Mouse (Mus musculus) intestine, embryonic 15.5 days (tissue): ENCODE measurements around the gene Usp20. TPM values are rescaled to one million over a fixed set of nuclear protein-coding genes. Genes with fewer than 3 reads are reported as not detected.
"Not testable (repeated sequence)": the region's sequence is repeated elsewhere in the genome, so short reads cannot be mapped to it uniquely, and the experiment has no call there.

ENCODE experiments used
- ATAC-seq: fragments of 200-750 bp; cut with Nextera tagmentation; 2 replicates; pipeline ENCODE4 v1.8.0; 2017; ENCODE audit warnings: moderate TSS enrichment, moderate library complexity
- H3K27ac ChIP-seq: fragments of 300-500 bp; sonication (generic); 2 replicates; pipeline ENCODE4 v1.5.1; 2015; ENCODE audit warnings: mild to moderate bottlenecking, inconsistent platforms
- H3K27me3 ChIP-seq: fragments of 300-500 bp; sonication (generic); replicated peaks from 2 replicates; pipeline ENCODE4 v1.6.1; 2015; ENCODE audit warnings: inconsistent platforms
- H3K36me3 ChIP-seq: fragments of 300-500 bp; sonication (generic); 2 replicates; pipeline ENCODE4 v1.6.1; 2015; ENCODE audit warnings: inconsistent platforms
- H3K4me1 ChIP-seq: fragments of 300-500 bp; sonication (generic); replicated peaks from 2 replicates; pipeline ENCODE4 v1.6.1; 2015; ENCODE audit warnings: inconsistent platforms
- H3K4me2 ChIP-seq: fragments of 300-500 bp; sonication (generic); replicated peaks from 2 replicates; pipeline ENCODE4 v1.6.1; 2015; ENCODE audit warnings: mild to moderate bottlenecking, inconsistent platforms
- H3K4me3 ChIP-seq: fragments of 300-500 bp; sonication (generic); replicated peaks from 2 replicates; pipeline ENCODE4 v1.5.1; 2015; ENCODE audit warnings: inconsistent platforms
- H3K9ac ChIP-seq: fragments of 300-500 bp; sonication (generic); 2 replicates; pipeline ENCODE4 v1.6.1; 2015; ENCODE audit warnings: inconsistent platforms
- H3K9me3 ChIP-seq: fragments of 300-500 bp; sonication (generic); 2 replicates; pipeline ENCODE4 v1.6.1; 2016; ENCODE audit warnings: inconsistent platforms
- WGBS: fragments of 180-500 bp; shearing (Covaris S2); methylation state at CpG from one replicate; pipeline ENCODE4 v1.1.7; 2015; 5-methylcytosine and 5-hydroxymethylcytosine counted together
- polyA plus RNA-seq: library from polyadenylated mRNA; unstranded; fragments of >200 nt; fragmentation: Nextera tagmentation; extraction: Ambion mirVana; gene quantifications from 2 replicates; pipeline ENCODE4 v1.2.1, GENCODE M21; 2015

The Usp20 gene
- polyA plus RNA-seq: 11.9 and 15.2 TPM in 2 replicates

DNA sequence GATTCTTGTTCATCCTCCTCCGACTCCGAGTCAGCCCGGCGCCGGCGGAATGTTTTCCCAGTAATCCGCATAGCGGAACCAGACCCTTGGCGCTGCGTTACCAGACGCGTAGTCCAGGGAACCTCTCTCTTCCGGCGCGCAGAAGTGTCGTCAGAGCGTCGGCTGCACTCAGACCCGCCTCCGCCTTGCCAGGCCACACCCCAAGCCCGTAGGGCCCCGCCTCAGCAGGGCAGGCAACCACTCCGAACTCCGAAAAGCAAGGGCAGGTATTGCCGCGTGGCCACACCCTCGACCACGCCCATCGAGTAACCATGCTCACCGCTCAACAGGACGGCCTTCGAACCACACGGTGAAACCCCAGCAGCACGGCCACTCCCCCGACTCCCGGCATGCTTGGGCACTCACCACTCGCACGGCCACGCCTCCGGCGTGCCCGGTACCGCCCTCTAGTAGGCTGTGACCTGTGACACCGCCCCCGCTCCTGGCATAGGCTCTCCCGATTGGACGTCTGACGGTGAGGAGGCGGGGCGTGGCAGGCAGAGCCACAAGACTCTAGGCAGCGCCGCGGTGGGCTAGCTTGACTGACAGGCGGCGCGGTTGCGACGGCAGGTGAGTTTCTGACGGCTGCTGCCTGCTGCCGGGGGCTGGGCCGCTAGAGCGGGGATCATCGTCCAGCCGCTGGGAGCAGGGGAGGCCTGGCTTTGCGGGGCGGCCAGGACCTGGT is at the start of gene Usp20, which contains the start of gene BC005624:
Gene Usp20 (plus strand): TSS at position 490 of the 724 bp plus-strand sequence.
Gene BC005624 (minus strand): TSS at position 412 of the 724 bp plus-strand sequence.
- WGBS: under 1% methylated on average over 66 of the region's 66 CpGs
- peak; percentile 98 for ATAC-seq
- Histone ChIP-seq H3K9me3 (no peaks in the 10 kb centered on the region), H3K27me3 (no peaks in the 10 kb centered on the region), H3K27ac (no peak within 1 kb of the TSS; the same call in 1 of the 2 replicates), H3K4me3 (peak within 1 kb of the TSS; percentile 74), H3K9ac (peak within 1 kb of the TSS; percentile 65), H3K4me2 (peak within 1 kb of the TSS; percentile 75), H3K36me3 (peaks cover 7% of the 10 kb centered on the region), H3K4me1 (peaks cover 27% of the 10 kb centered on the region)

DNA sequence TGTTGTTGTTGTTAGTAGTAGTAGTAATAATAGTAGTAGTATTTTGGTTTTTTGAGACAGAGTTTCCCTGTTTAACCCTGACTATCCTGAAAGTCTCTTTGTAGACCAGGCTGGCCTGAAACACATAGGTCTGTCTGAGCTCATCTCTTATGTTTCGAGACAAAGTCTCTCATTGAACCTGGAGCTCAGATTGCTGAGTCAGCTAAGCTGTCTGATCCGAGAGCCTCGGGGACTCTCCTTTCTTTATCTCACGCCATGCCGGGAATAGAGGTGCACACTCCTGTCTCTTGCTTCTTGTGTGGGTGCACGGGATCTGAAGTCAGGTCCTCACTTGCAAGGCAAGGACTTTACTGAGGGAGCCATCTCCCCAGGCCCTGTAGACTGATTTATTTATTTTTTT is 49.0 kb upstream of the Usp20 start:
- Histone ChIP-seq H3K9me3 (no peaks in the 10 kb centered on the region), H3K4me3 (no peak overlapping the region), H3K27ac (no peak overlapping the region), H3K36me3 (no peaks in the 10 kb centered on the region), H3K4me2 (no peak overlapping the region), H3K4me1 (peaks cover 12% of the 10 kb centered on the region), H3K9ac (no peak overlapping the region), H3K27me3 (no peaks in the 10 kb centered on the region)
- WGBS: 74% methylated on average over 6 of the region's 6 CpGs
- no peak for ATAC-seq

DNA sequence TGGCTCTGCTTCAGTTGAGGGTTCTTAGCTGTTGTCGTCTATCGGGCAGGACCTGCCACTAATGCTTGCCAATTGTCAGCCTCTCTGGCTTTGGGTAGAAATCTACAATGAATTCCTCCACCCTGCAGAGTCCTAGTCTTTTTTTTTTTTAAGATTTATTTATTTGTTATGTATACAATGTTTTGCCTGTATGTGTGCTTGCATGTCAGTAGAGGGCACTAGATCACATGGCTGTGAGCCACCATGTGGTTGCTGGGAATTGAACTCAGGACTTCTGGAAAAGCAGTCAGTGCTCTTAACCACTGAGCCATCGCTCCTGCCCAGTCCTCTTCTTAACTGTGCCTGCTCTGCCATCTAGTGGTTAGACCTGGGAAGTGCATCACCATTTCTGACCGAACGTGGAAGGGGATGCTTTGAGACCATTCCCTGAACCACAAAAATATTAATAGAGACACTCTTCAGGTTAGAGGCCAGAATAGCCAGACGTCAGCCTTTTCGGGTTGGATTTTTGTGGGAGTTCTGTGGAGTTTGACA is 48.1 kb upstream of the Usp20 start:
- Histone ChIP-seq H3K27me3 (no peaks in the 10 kb centered on the region), H3K9me3 (no peaks in the 10 kb centered on the region), H3K4me3 (no peak overlapping the region), H3K36me3 (no peaks in the 10 kb centered on the region), H3K4me1 (peaks cover 9% of the 10 kb centered on the region), H3K4me2 (no peak overlapping the region), H3K9ac (no peak overlapping the region), H3K27ac (no peak overlapping the region)
- WGBS: 21% methylated on average over 7 of the region's 7 CpGs
- 0 out of 2 replicates have a peak, but pooled peaks have one; percentile 9 for ATAC-seq

DNA sequence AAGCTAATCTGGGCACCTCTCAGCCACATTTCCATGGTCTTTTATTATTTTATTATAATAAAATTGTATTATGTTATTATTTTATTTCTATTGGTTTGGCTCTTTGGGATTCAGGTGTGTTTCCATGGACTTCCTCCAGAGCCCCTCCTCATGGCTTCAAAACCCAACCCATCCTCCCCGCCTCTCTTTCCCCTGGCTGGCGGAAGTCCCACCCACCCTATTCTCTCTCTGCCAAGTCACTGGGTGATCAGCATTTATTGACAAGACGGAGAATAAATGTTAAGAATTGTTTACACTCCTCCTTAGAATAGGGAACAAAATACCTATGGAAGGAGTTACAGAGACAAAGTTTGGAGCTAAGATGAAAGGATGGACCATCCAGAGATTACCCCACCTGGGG is 45.3 kb upstream of the Usp20 start:
- Histone ChIP-seq H3K9me3 (no peaks in the 10 kb centered on the region), H3K9ac (no peak overlapping the region), H3K4me3 (no peak overlapping the region), H3K4me1 (no peaks in the 10 kb centered on the region), H3K27me3 (no peaks in the 10 kb centered on the region), H3K36me3 (no peaks in the 10 kb centered on the region), H3K27ac (no peak overlapping the region), H3K4me2 (no peak overlapping the region)
- 71% methylated on average over 3 of the region's 3 CpGs for WGBS
- no peak for ATAC-seq

DNA sequence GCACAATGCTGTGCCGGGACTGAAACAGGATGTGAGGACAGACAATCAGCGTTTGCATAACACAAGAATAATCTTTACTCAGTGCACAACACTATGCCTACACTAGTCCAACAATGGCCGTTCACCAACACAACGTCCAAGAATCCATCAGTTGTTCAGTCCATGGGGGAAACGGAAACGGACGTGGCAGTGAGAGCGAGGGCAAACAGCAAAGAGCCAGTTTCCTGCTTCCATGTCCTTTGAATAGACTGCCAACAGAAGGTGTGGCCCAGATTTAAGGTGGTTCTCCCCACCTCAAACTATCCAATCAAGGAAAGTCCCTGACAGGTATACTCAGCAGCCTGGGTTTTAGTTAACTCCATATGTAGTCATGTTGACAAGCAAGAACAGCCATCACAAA is 44.3 kb upstream of the Usp20 start:
- Histone ChIP-seq H3K4me1 (no peaks in the 10 kb centered on the region), H3K4me3 (no peak overlapping the region), H3K9ac (no peak overlapping the region), H3K9me3 (no peaks in the 10 kb centered on the region), H3K27ac (no peak overlapping the region), H3K36me3 (no peaks in the 10 kb centered on the region), H3K4me2 (no peak overlapping the region), H3K27me3 (no peaks in the 10 kb centered on the region)
- WGBS: 71% methylated on average over 8 of the region's 8 CpGs
- ATAC-seq: no peak

- H3K4me1 ChIP-seq: no peaks in the 10 kb centered on the region
- H3K27ac ChIP-seq: no peak overlapping the region
- 34% methylated on average over 4 of the region's 4 CpGs for WGBS
- H3K4me3 ChIP-seq: no peak overlapping the region
- H3K9ac ChIP-seq: no peak overlapping the region
- no peaks in the 10 kb centered on the region for H3K9me3 ChIP-seq
- H3K36me3 ChIP-seq: no peaks in the 10 kb centered on the region
- H3K27me3 ChIP-seq: no peaks in the 10 kb centered on the region
- no peak for ATAC-seq
- no peak overlapping the region for H3K4me2 ChIP-seq
These were observed 43.5 kb upstream of the Usp20 start for GRCm38 (mm10) chr2:30938574-30938991.

DNA sequence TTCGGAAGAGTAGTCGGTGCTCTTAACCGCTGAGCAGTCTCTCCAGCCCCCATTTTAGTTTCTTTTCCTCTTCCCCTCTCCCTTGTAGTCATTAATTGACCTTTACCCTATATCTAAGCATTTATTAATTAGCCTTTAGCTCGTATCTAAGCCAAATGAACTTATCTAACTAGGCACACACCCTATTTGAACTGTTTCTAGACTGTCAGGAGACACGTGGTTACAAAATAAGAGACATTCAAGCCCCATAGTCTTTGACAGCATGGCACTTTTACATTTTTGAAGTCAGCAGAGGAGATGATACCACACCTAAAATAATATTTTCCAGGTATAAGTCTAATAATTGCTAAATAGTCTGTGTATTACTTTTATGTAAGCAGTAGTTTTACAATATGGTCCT is 40.5 kb upstream of the Usp20 start:
- no peak for ATAC-seq
- H3K9ac ChIP-seq: no peak overlapping the region
- H3K27ac ChIP-seq: no peak overlapping the region
- no peaks in the 10 kb centered on the region for H3K9me3 ChIP-seq
- H3K4me2 ChIP-seq: no peak overlapping the region
- no peaks in the 10 kb centered on the region for H3K4me1 ChIP-seq
- WGBS: 79% methylated on average over 5 of the region's 5 CpGs
- H3K4me3 ChIP-seq: no peak overlapping the region
- no peaks in the 10 kb centered on the region for H3K27me3 ChIP-seq
- no peaks in the 10 kb centered on the region for H3K36me3 ChIP-seq

GRCm38 (mm10) chr2:30942116-30942515 is 40.0 kb upstream of the Usp20 start:
- not testable (repeated sequence) for H3K4me3 ChIP-seq, H3K9ac ChIP-seq, H3K4me2 ChIP-seq, H3K9me3 ChIP-seq, H3K27ac ChIP-seq, H3K27me3 ChIP-seq, H3K36me3 ChIP-seq, H3K4me1 ChIP-seq
- 40% methylated on average over 7 of the region's 7 CpGs for WGBS
- ATAC-seq: peak; percentile 42; the same call in 1 of the 2 replicates

DNA sequence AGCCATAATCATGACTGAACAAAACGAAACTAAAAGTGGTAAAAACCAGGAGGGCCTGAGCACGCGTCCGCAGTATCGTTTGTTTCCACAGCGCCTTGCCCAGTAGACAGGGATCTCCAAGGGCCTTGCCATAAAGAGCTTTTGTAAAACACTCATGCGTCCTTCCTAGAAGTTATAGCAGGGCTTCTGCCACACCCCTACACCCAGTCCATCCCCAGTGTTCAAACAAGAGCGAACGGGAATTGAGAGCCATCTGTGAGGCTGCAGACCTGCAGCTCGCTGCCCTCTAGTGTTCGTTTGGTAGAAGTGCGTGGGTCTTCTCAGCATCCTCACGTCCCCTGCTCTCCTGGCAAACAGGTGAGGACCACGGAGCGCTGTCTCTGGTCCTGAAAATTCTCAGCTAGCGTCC is 39.5 kb upstream of the Usp20 start:
- no peaks in the 10 kb centered on the region for H3K36me3 ChIP-seq
- no peaks in the 10 kb centered on the region for H3K9me3 ChIP-seq
- 19% methylated on average over 16 of the region's 16 CpGs for WGBS
- peak overlapping the region; percentile 30 for H3K4me3 ChIP-seq
- H3K27me3 ChIP-seq: 0 out of 2 replicates have a peak, but pooled peaks cover 3% of the 10 kb centered on the region
- no peak overlapping the region for H3K9ac ChIP-seq
- no peak overlapping the region for H3K27ac ChIP-seq
- H3K4me2 ChIP-seq: peak overlapping the region; percentile 59
- peak; percentile 88 for ATAC-seq
- H3K4me1 ChIP-seq: no peaks in the 10 kb centered on the region

GRCm38 (mm10) chr2:30952457-30952823 is 29.6 kb upstream of the Usp20 start:
- Histone ChIP-seq H3K9ac (no peak overlapping the region), H3K4me3 (peak overlapping the region; percentile 81), H3K4me1 (peaks cover 19% of the 10 kb centered on the region), H3K4me2 (peak overlapping the region; percentile 84), H3K27me3 (0 out of 2 replicates have a peak, but pooled peaks cover under 1% of the 10 kb centered on the region), H3K9me3 (no peaks in the 10 kb centered on the region), H3K36me3 (peaks cover 17% of the 10 kb centered on the region), H3K27ac (peak overlapping the region; percentile 82)
- 29% methylated on average over 5 of the region's 5 CpGs for WGBS
- ATAC-seq: peak; percentile 37

GRCm38 (mm10) chr2:30952824-30953490 is 29.1 kb upstream of the Usp20 start, which contains the start of gene Tor1b:
Tor1b (plus strand) TSS chr2:30952959.
- H3K9me3 ChIP-seq: no peaks in the 10 kb centered on the region
- H3K4me1 ChIP-seq: peaks cover 19% of the 10 kb centered on the region
- peak within 1 kb of the TSS; percentile 92 for H3K9ac ChIP-seq
- no peaks in the 10 kb centered on the region for H3K27me3 ChIP-seq
- H3K4me2 ChIP-seq: peak within 1 kb of the TSS; percentile 84
- H3K36me3 ChIP-seq: peaks cover 18% of the 10 kb centered on the region
- under 1% methylated on average over 59 of the region's 60 CpGs for WGBS
- H3K4me3 ChIP-seq: peak within 1 kb of the TSS; percentile 81
- peak within 1 kb of the TSS; percentile 82 for H3K27ac ChIP-seq
- peak; percentile 95 for ATAC-seq

GRCm38 (mm10) chr2:30954797-30955196 is 27.3 kb upstream of the Usp20 start:
- no peak overlapping the region for H3K4me3 ChIP-seq
- ATAC-seq: no peak
- 60% methylated on average over 6 of the region's 6 CpGs for WGBS
- H3K27me3 ChIP-seq: no peaks in the 10 kb centered on the region
- no peaks in the 10 kb centered on the region for H3K9me3 ChIP-seq
- peak overlapping the region; percentile 84 for H3K4me2 ChIP-seq
- H3K36me3 ChIP-seq: peaks cover 32% of the 10 kb centered on the region
- 0 out of 2 replicates have a peak overlapping the region, but pooled peaks have one; percentile 8 for H3K9ac ChIP-seq
- H3K27ac ChIP-seq: no peak overlapping the region
- peaks cover 19% of the 10 kb centered on the region for H3K4me1 ChIP-seq
